Mouse (Mus musculus) kidney, postnatal 0 days (tissue): ENCODE data around the gene Cpsf6. TPM values are rescaled to one million over a fixed set of nuclear protein-coding genes. Genes with fewer than 3 reads are reported as not detected.
A peak's percentile ranks its signal among the peaks of the same experiment; 100 is the strongest.

Experiments used
- ATAC-seq: fragments of 200-750 bp; cut with Nextera tagmentation; replicated peaks from 2 replicates; pipeline ENCODE4 v1.8.0; 2017; ENCODE audit warnings: low read depth, moderate number of reproducible peaks, moderate TSS enrichment, moderate library complexity; ENCODE audit not compliant: low FRiP score
- DNase-seq: peaks from one replicate; pipeline ENCODE4 v3.0.0-alpha.2; 2016; ENCODE audit warnings: low spot score
- H3K27ac ChIP-seq: fragments of 300-500 bp; sonication (generic); 2 replicates; pipeline ENCODE4 v1.5.1; 2014; ENCODE audit warnings: mild to moderate bottlenecking
- H3K27me3 ChIP-seq: fragments of 300-500 bp; sonication (generic); 2 replicates; pipeline ENCODE4 v1.6.1; 2014; ENCODE audit warnings: low read length, mixed read lengths; ENCODE audit not compliant: insufficient read depth
- H3K36me3 ChIP-seq: fragments of 300-500 bp; sonication (generic); 2 replicates; pipeline ENCODE4 v1.6.1; 2014; ENCODE audit warnings: low read length, mixed read lengths; ENCODE audit not compliant: insufficient read depth
- H3K4me1 ChIP-seq: fragments of 300-500 bp; sonication (generic); replicated peaks from 2 replicates; pipeline ENCODE4 v1.6.1; 2014; ENCODE audit warnings: antibody characterized with exemption, low read length, mixed read lengths; ENCODE audit not compliant: insufficient read depth
- H3K4me2 ChIP-seq: fragments of 300-500 bp; sonication (generic); 2 replicates; pipeline ENCODE4 v1.6.1; 2014; ENCODE audit warnings: mild to moderate bottlenecking, low read length, moderate library complexity, mixed read lengths
- H3K4me3 ChIP-seq: fragments of 300-500 bp; sonication (generic); replicated peaks from 2 replicates; pipeline ENCODE4 v1.5.1; 2014; ENCODE audit warnings: low read depth, low read length
- H3K9ac ChIP-seq: fragments of 300-500 bp; sonication (generic); 2 replicates; pipeline ENCODE4 v1.6.1; 2014; ENCODE audit warnings: low read depth, low read length
- H3K9me3 ChIP-seq: fragments of 300-500 bp; sonication (generic); replicated peaks from 2 replicates; pipeline ENCODE4 v1.6.1; 2016; ENCODE audit warnings: low read length, inconsistent platforms, mixed read lengths
- CTCF ChIP-seq: IDR thresholded peaks from 2 replicates; pipeline ENCODE4 v1.5.1; 2016; ENCODE audit warnings: antibody characterized with exemption, low read depth, mild to moderate bottlenecking, moderate library complexity
- WGBS: fragments of 180-500 bp; shearing (Covaris S2); extraction: QIAGEN DNeasy Blood & Tissue Kit; methylation state at CpG from one replicate; pipeline ENCODE4 v1.1.7; 2014; 5-methylcytosine and 5-hydroxymethylcytosine counted together
- polyA plus RNA-seq: library from polyadenylated mRNA; unstranded; fragments of >200 nt; fragmentation: Nextera tagmentation; extraction: Ambion mirVana; gene quantifications from 2 replicates; pipeline ENCODE4 v1.2.1, GENCODE M21; 2015

Cpsf6 gene
- polyA plus RNA-seq, 1 experiment from 2014 or later, result 111 TPM

GRCm38 (mm10) chr10:117417772-117418667 is 38.2 kb upstream of the Cpsf6 start:
- Histone ChIP-seq H3K9me3 (no peaks in the 10 kb centered on the region), H3K9ac (no peak overlapping the region), H3K27ac (0 out of 2 replicates have a peak overlapping the region, but pooled peaks have one; percentile 25), H3K4me2 (peak overlapping the region; percentile 63), H3K4me1 (no peaks in the 10 kb centered on the region), H3K4me3 (0 out of 2 replicates have a peak overlapping the region, but pooled peaks have one; percentile 14), H3K36me3 (no peaks in the 10 kb centered on the region), H3K27me3 (no peaks in the 10 kb centered on the region)
- DNase-seq (peak; percentile 67), ATAC-seq (peak; percentile 18; the same call in 1 of the 2 replicates)
- 18% methylated on average over 18 of the region's 18 CpGs for WGBS
- TF ChIP-seq CTCF, result no peak

- no peak for TF ChIP-seq CTCF
- ATAC-seq (peak; percentile 82; the same call in 1 of the 2 replicates), DNase-seq (peak; percentile 31)
- no peaks in the 10 kb centered on the region for H3K9me3 ChIP-seq
- H3K9ac ChIP-seq, result no peak overlapping the region
- H3K4me3 ChIP-seq, result 0 out of 2 replicates have a peak overlapping the region, but pooled peaks have one; percentile 14
- H3K27me3 ChIP-seq, result no peaks in the 10 kb centered on the region
- peak overlapping the region; percentile 63 for H3K4me2 ChIP-seq
- no peaks in the 10 kb centered on the region for H3K4me1 ChIP-seq
- no peaks in the 10 kb centered on the region for H3K36me3 ChIP-seq
- 29% methylated on average over 9 of the region's 9 CpGs for WGBS
- 0 out of 2 replicates have a peak overlapping the region, but pooled peaks have one; percentile 25 for H3K27ac ChIP-seq
These were observed 37.6 kb upstream of the Cpsf6 start for GRCm38 (mm10) chr10:117417470-117417767.

GRCm38 (mm10) chr10:117416636-117417469 is 37.0 kb upstream of the Cpsf6 start:
- Histone ChIP-seq H3K4me2 (peak overlapping the region; percentile 63), H3K9ac (no peak overlapping the region), H3K36me3 (no peaks in the 10 kb centered on the region), H3K27ac (0 out of 2 replicates have a peak overlapping the region, but pooled peaks have one; percentile 13), H3K4me3 (no peak overlapping the region), H3K27me3 (no peaks in the 10 kb centered on the region), H3K4me1 (no peaks in the 10 kb centered on the region), H3K9me3 (no peaks in the 10 kb centered on the region)
- ATAC-seq (no peak), DNase-seq (no peak)
- whole genome bisulfite sequencing, result 86% methylated on average over 16 of the region's 16 CpGs
- no peak for TF ChIP-seq CTCF

DNA sequence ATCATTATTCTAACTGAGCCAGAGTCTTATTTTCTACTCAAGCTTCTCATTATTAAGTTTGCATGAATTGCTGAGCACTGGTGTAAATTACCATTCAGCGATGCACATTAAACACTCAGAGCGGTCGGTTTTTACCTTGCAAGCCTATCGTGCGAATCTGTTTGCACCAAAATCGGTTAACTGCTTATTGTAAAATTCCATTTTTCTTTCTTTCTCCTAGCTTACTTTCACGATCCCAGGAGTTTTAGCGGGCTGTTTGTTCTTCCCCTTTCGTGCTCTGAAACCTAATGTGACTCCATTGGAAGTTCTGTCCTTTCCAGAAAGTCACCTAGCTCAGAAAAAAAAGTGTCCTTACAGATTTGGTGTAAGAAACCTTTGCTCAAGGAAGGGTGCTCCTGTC is 36.3 kb upstream of the Cpsf6 start:
- Histone ChIP-seq H3K27ac (no peak overlapping the region), H3K9ac (no peak overlapping the region), H3K27me3 (no peaks in the 10 kb centered on the region), H3K4me1 (no peaks in the 10 kb centered on the region), H3K36me3 (no peaks in the 10 kb centered on the region), H3K4me2 (no peak overlapping the region), H3K4me3 (no peak overlapping the region), H3K9me3 (no peaks in the 10 kb centered on the region)
- ATAC-seq (no peak), DNase-seq (no peak)
- WGBS, result 84% methylated on average over 9 of the region's 9 CpGs
- no peak for TF ChIP-seq CTCF

DNA sequence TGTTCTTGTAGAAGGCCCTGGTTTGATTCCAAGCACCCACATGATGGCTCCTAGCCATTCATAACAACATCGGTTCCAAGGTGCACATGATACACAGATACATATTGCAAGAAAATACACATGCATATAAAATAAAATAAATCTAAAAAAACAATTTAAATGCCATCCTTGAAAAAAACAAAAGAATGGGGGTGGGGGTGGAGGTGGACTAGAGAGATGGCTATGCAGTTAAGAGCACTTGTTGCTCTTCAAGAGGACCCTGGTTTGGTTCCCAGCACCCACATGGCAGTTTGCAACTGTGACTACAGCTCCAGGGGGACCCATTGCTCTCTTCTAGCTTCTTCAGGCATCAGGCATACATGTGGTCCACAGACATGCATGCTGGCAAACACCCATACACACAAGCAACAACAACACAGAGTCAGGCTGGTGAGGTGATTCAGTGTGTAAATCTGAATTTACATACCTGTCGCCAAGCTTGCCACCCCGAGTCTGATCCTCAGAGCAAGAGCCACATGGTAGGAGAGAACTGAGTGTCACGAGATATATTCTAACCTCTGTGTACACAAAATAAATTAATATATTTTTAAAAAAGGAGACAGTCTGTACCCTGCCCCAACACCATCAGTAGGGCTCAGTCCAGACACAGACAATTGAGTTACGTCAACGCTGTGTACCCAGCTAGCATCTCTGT is 35.7 kb upstream of the Cpsf6 start:
- ATAC-seq (no peak), DNase-seq (no peak)
- Histone ChIP-seq H3K9me3 (no peaks in the 10 kb centered on the region), H3K4me2 (no peak overlapping the region), H3K27me3 (no peaks in the 10 kb centered on the region), H3K36me3 (no peaks in the 10 kb centered on the region), H3K27ac (no peak overlapping the region), H3K4me1 (no peaks in the 10 kb centered on the region), H3K9ac (no peak overlapping the region), H3K4me3 (no peak overlapping the region)
- no peak for TF ChIP-seq CTCF
- WGBS, result 89% methylated on average over 6 of the region's 6 CpGs

- Histone ChIP-seq H3K9ac (no peak overlapping the region), H3K9me3 (no peaks in the 10 kb centered on the region), H3K27ac (no peak overlapping the region), H3K4me2 (no peak overlapping the region), H3K27me3 (no peaks in the 10 kb centered on the region), H3K4me3 (no peak overlapping the region), H3K4me1 (no peaks in the 10 kb centered on the region), H3K36me3 (no peaks in the 10 kb centered on the region)
- ATAC-seq (no peak), DNase-seq (no peak)
- 75% methylated on average over 1 of the region's 1 CpGs for whole genome bisulfite sequencing
- TF ChIP-seq CTCF, result no peak
These were observed 34.9 kb upstream of the Cpsf6 start for GRCm38 (mm10) chr10:117414726-117415125.
